Mouse (Mus musculus) lung, embryonic 14.5 days (tissue): Measurements from ENCODE around the gene Hsd17b13. TPM values are rescaled to one million over a fixed set of nuclear protein-coding genes. Genes with fewer than 3 reads are reported as not detected.

Source experiments
- ATAC-seq: fragments of 200-750 bp; cut with Nextera tagmentation; 2 replicates; pipeline ENCODE4 v1.8.0; 2017; ENCODE audit warnings: mild to moderate bottlenecking, moderate TSS enrichment, moderate library complexity; ENCODE audit not compliant: insufficient read depth
- DNase-seq: peaks from one replicate; pipeline ENCODE4 v3.0.0-alpha.2; 2015
- H3K27ac ChIP-seq: fragments of 300-500 bp; sonication (generic); 2 replicates; pipeline ENCODE4 v1.5.1; 2014; ENCODE audit warnings: low read depth, mild to moderate bottlenecking, moderate library complexity
- H3K27me3 ChIP-seq: fragments of 300-500 bp; sonication (generic); 2 replicates; pipeline ENCODE4 v1.6.1; 2014; ENCODE audit warnings: low read length, control low read depth; ENCODE audit not compliant: insufficient read depth
- H3K36me3 ChIP-seq: fragments of 300-500 bp; sonication (generic); 2 replicates; pipeline ENCODE4 v1.6.1; 2014; ENCODE audit warnings: control low read depth; ENCODE audit not compliant: insufficient read depth
- H3K4me1 ChIP-seq: fragments of 300-500 bp; sonication (generic); 2 replicates; pipeline ENCODE4 v1.6.1; 2014; ENCODE audit warnings: antibody characterized with exemption, control low read depth; ENCODE audit not compliant: insufficient read depth
- H3K4me2 ChIP-seq: fragments of 300-500 bp; sonication (generic); 2 replicates; pipeline ENCODE4 v1.6.1; 2014; ENCODE audit warnings: mild to moderate bottlenecking
- H3K4me3 ChIP-seq: fragments of 300-500 bp; sonication (generic); 2 replicates; pipeline ENCODE4 v1.5.1; 2014; ENCODE audit warnings: low read depth, low read length
- H3K9ac ChIP-seq: fragments of 300-500 bp; sonication (generic); 2 replicates; pipeline ENCODE4 v1.6.1; 2014
- H3K9me3 ChIP-seq: fragments of 300-500 bp; sonication (generic); 2 replicates; pipeline ENCODE4 v1.6.1; 2016; ENCODE audit warnings: low read depth, low read length, control low read depth
- CTCF ChIP-seq: IDR thresholded peaks from 2 replicates; pipeline ENCODE4 v1.5.1; 2016; ENCODE audit warnings: antibody characterized with exemption, low read depth
- WGBS: fragments of 180-500 bp; shearing (Covaris S2); extraction: QIAGEN DNeasy Blood & Tissue Kit; methylation state at CpG from one replicate; pipeline ENCODE4 v1.1.7; 2014; 5-methylcytosine and 5-hydroxymethylcytosine counted together
- polyA plus RNA-seq: library from polyadenylated mRNA; unstranded; fragments of >200 nt; fragmentation: Nextera tagmentation; extraction: Ambion mirVana; gene quantifications from 2 replicates; pipeline ENCODE4 v1.2.1, GENCODE M21; 2014

Hsd17b13 gene
- polyA plus RNA-seq, 1 experiment from 2014 or later: 0.61 TPM

- peaks cover 7% of the 10 kb centered on the region; the same call in 1 of the 2 replicates for H3K36me3 ChIP-seq
- DNase-seq (no peak), ATAC-seq (peak; percentile 14; the same call in 1 of the 2 replicates)
- H3K9ac ChIP-seq: no peak overlapping the region
- no peaks in the 10 kb centered on the region for H3K27me3 ChIP-seq
- H3K27ac ChIP-seq: no peak overlapping the region
- no peaks in the 10 kb centered on the region for H3K9me3 ChIP-seq
- peak overlapping the region; percentile 41 for H3K4me2 ChIP-seq
- H3K4me1 ChIP-seq: no peaks in the 10 kb centered on the region
- H3K4me3 ChIP-seq: no peak overlapping the region
- no peak for TF ChIP-seq CTCF
- 33% methylated on average over 18 of the region's 18 CpGs for WGBS
These were observed 25.5 kb upstream of the Hsd17b13 start for GRCm38 (mm10) chr5:104002549-104003255.

GRCm38 (mm10) chr5:103999738-104000137 lies 22.5 kb upstream of the Hsd17b13 start:
- peak; percentile 92 for TF ChIP-seq CTCF
- no peak overlapping the region for H3K4me3 ChIP-seq
- WGBS: 4% methylated on average over 5 of the region's 5 CpGs
- no peaks in the 10 kb centered on the region for H3K27me3 ChIP-seq
- H3K4me2 ChIP-seq: no peak overlapping the region
- DNase-seq (peak; percentile 93), ATAC-seq (no peak)
- H3K27ac ChIP-seq: no peak overlapping the region
- H3K9ac ChIP-seq: no peak overlapping the region
- H3K9me3 ChIP-seq: no peaks in the 10 kb centered on the region
- no peaks in the 10 kb centered on the region; the same call in 1 of the 2 replicates for H3K36me3 ChIP-seq
- H3K4me1 ChIP-seq: no peaks in the 10 kb centered on the region

GRCm38 (mm10) chr5:103998739-103999138 lies 21.5 kb upstream of the Hsd17b13 start:
- no peak for ATAC-seq
- no peak for TF ChIP-seq CTCF
- no peak overlapping the region for H3K4me3 ChIP-seq
- no peak overlapping the region for H3K9ac ChIP-seq
- no peaks in the 10 kb centered on the region; the same call in 1 of the 2 replicates for H3K36me3 ChIP-seq
- no peak for DNase-seq
- H3K4me2 ChIP-seq: no peak overlapping the region
- 63% methylated on average over 5 of the region's 5 CpGs for WGBS
- H3K27me3 ChIP-seq: no peaks in the 10 kb centered on the region
- no peaks in the 10 kb centered on the region for H3K9me3 ChIP-seq
- no peaks in the 10 kb centered on the region for H3K4me1 ChIP-seq
- no peak overlapping the region for H3K27ac ChIP-seq

GRCm38 (mm10) chr5:103995181-103995580 lies 18.0 kb upstream of the Hsd17b13 start:
- Histone ChIP-seq H3K4me1 (no peaks in the 10 kb centered on the region), H3K4me2 (no peak overlapping the region), H3K9ac (no peak overlapping the region), H3K9me3 (no peaks in the 10 kb centered on the region), H3K27me3 (no peaks in the 10 kb centered on the region), H3K4me3 (no peak overlapping the region), H3K27ac (no peak overlapping the region), H3K36me3 (no peaks in the 10 kb centered on the region)
- DNase-seq: peak; percentile 69
- 47% methylated on average over 3 of the region's 3 CpGs for WGBS
- no peak for ATAC-seq
- TF ChIP-seq CTCF: peak; percentile 66

- no peaks in the 10 kb centered on the region for H3K9me3 ChIP-seq
- no peaks in the 10 kb centered on the region for H3K27me3 ChIP-seq
- WGBS: 73% methylated on average over 4 of the region's 4 CpGs
- H3K36me3 ChIP-seq: peaks cover 3% of the 10 kb centered on the region; the same call in 1 of the 2 replicates
- no peak overlapping the region for H3K4me2 ChIP-seq
- TF ChIP-seq CTCF: no peak
- H3K27ac ChIP-seq: no peak overlapping the region
- no peaks in the 10 kb centered on the region for H3K4me1 ChIP-seq
- ATAC-seq (no peak), DNase-seq (no peak)
- H3K9ac ChIP-seq: no peak overlapping the region
- no peak overlapping the region for H3K4me3 ChIP-seq
These were observed 17.5 kb upstream of the Hsd17b13 start for GRCm38 (mm10) chr5:103994669-103995068.

GRCm38 (mm10) chr5:103993601-103994000 lies 16.4 kb upstream of the Hsd17b13 start:
- Histone ChIP-seq H3K4me2 (no peak overlapping the region), H3K9me3 (no peaks in the 10 kb centered on the region), H3K27me3 (no peaks in the 10 kb centered on the region), H3K4me3 (no peak overlapping the region), H3K27ac (no peak overlapping the region), H3K4me1 (no peaks in the 10 kb centered on the region), H3K9ac (no peak overlapping the region), H3K36me3 (peaks cover 3% of the 10 kb centered on the region; the same call in 1 of the 2 replicates)
- ATAC-seq (no peak), DNase-seq (no peak)
- WGBS: 71% methylated on average over 1 of the region's 1 CpGs
- TF ChIP-seq CTCF: 0 out of 2 replicates have a peak, but pooled peaks have one; percentile 31

- DNase-seq (no peak), ATAC-seq (no peak)
- H3K36me3 ChIP-seq: peaks cover 3% of the 10 kb centered on the region; the same call in 1 of the 2 replicates
- no peak for TF ChIP-seq CTCF
- H3K27me3 ChIP-seq: no peaks in the 10 kb centered on the region
- no peak overlapping the region for H3K4me2 ChIP-seq
- no peak overlapping the region for H3K4me3 ChIP-seq
- no peak overlapping the region for H3K27ac ChIP-seq
- H3K9ac ChIP-seq: no peak overlapping the region
- WGBS: 90% methylated on average over 9 of the region's 9 CpGs
- H3K9me3 ChIP-seq: no peaks in the 10 kb centered on the region
- no peaks in the 10 kb centered on the region for H3K4me1 ChIP-seq
These were observed 15.6 kb upstream of the Hsd17b13 start for GRCm38 (mm10) chr5:103992831-103993230.
